Mouse (Mus musculus): ENCODE measurements at regions not wholly inside any gene's neighbourhood (a gene's known extent, or its start where the extent isn't known, plus 50 kb on each side); places are given as distances from the start of the nearest gene placed in this dataset.

- Histone ChIP-seq H3K36me3 (replicated peaks; ENCODE audit: low read length) (no peaks in the 10 kb centered on the region), H3K9me3 (peaks cover 17% of the 10 kb centered on the region), H3K4me1 (no peaks in the 10 kb centered on the region), H3K4me3 (replicated peaks) (no peak overlapping the region), H3K27me3 (replicated peaks) (no peaks in the 10 kb centered on the region)
- TF ChIP-seq FLI1 (IDR thresholded peaks at IDR 0.05; ENCODE audit: low read length) (no peak), GATA1 (IDR thresholded peaks at IDR 0.05; ENCODE audit: borderline replicate concordance, low read length) (no peak)
These were observed 157.8 kb upstream of the Tyw5 start for GRCm38 (mm10) chr1:57564676-57565075.

- Histone ChIP-seq H3K27me3 (replicated peaks) (no peaks in the 10 kb centered on the region), H3K36me3 (replicated peaks; ENCODE audit: low read length) (no peaks in the 10 kb centered on the region), H3K4me1 (no peaks in the 10 kb centered on the region), H3K9me3 (peaks cover 31% of the 10 kb centered on the region), H3K4me3 (replicated peaks) (no peak overlapping the region)
- no peak for TF ChIP-seq FLI1 (IDR thresholded peaks at IDR 0.05; ENCODE audit: low read length)
These were observed 165.2 kb upstream of the Tyw5 start for GRCm38 (mm10) chr1:57572097-57572496.

GRCm38 (mm10) chr1:57573829-57574228 is 166.9 kb upstream of the Tyw5 start:
- TF ChIP-seq FLI1 (IDR thresholded peaks at IDR 0.05; ENCODE audit: low read length) (no peak), GATA1 (IDR thresholded peaks at IDR 0.05; ENCODE audit: borderline replicate concordance, low read length) (no peak)

GRCm38 (mm10) chr1:57574530-57574929 is 167.6 kb upstream of the Tyw5 start:
- Histone ChIP-seq H3K9me3 (peaks cover 20% of the 10 kb centered on the region), H3K36me3 (replicated peaks; ENCODE audit: low read length) (no peaks in the 10 kb centered on the region)

More at GRCm38 (mm10) chr1:57573829-57574228, 166.9 kb upstream of the Tyw5 start:
- Histone ChIP-seq H3K4me1 (no peaks in the 10 kb centered on the region), H3K27me3 (replicated peaks) (no peaks in the 10 kb centered on the region), H3K9me3 (peaks cover 27% of the 10 kb centered on the region), H3K4me3 (replicated peaks) (no peak overlapping the region), H3K36me3 (replicated peaks; ENCODE audit: low read length) (no peaks in the 10 kb centered on the region)

GRCm38 (mm10) chr1:57576066-57576753 is 169.3 kb upstream of the Tyw5 start:
- no peaks in the 10 kb centered on the region for H3K4me1 ChIP-seq
- H3K4me3 ChIP-seq (replicated peaks), result no peak overlapping the region
- peaks cover 20% of the 10 kb centered on the region for H3K9me3 ChIP-seq
- TF ChIP-seq FLI1 (IDR thresholded peaks at IDR 0.05; ENCODE audit: low read length), result no peak
- no peak for TF ChIP-seq GATA1 (IDR thresholded peaks at IDR 0.05; ENCODE audit: borderline replicate concordance, low read length)
- H3K36me3 ChIP-seq (replicated peaks; ENCODE audit: low read length), result no peaks in the 10 kb centered on the region
- no peaks in the 10 kb centered on the region for H3K27me3 ChIP-seq (replicated peaks)

More at GRCm38 (mm10) chr1:57574530-57574929, 167.6 kb upstream of the Tyw5 start:
- no peak overlapping the region for H3K4me3 ChIP-seq (replicated peaks)
- no peak for TF ChIP-seq GATA1 (IDR thresholded peaks at IDR 0.05; ENCODE audit: borderline replicate concordance, low read length)
- no peak for TF ChIP-seq FLI1 (IDR thresholded peaks at IDR 0.05; ENCODE audit: low read length)
- H3K4me1 ChIP-seq, result no peaks in the 10 kb centered on the region
- H3K27me3 ChIP-seq (replicated peaks), result no peaks in the 10 kb centered on the region

- Histone ChIP-seq H3K27me3 (replicated peaks) (no peaks in the 10 kb centered on the region), H3K9me3 (peaks cover 21% of the 10 kb centered on the region)
These were observed 172.2 kb upstream of the Tyw5 start for GRCm38 (mm10) chr1:57579086-57579485.

GRCm38 (mm10) chr1:57593707-57594589 is 180.0 kb upstream of the Spats2l start:
- Histone ChIP-seq H3K36me3 (replicated peaks; ENCODE audit: low read length) (no peaks in the 10 kb centered on the region), H3K9me3 (peaks cover 2% of the 10 kb centered on the region), H3K4me3 (replicated peaks) (no peak overlapping the region), H3K4me1 (no peaks in the 10 kb centered on the region), H3K27me3 (replicated peaks) (no peaks in the 10 kb centered on the region)
- no peak for TF ChIP-seq GATA1 (IDR thresholded peaks at IDR 0.05; ENCODE audit: borderline replicate concordance, low read length)
- TF ChIP-seq FLI1 (IDR thresholded peaks at IDR 0.05; ENCODE audit: low read length), result no peak

More at GRCm38 (mm10) chr1:57579086-57579485, 172.2 kb upstream of the Tyw5 start:
- Histone ChIP-seq H3K4me3 (replicated peaks) (no peak overlapping the region), H3K36me3 (replicated peaks; ENCODE audit: low read length) (no peaks in the 10 kb centered on the region), H3K4me1 (no peaks in the 10 kb centered on the region)
- TF ChIP-seq FLI1 (IDR thresholded peaks at IDR 0.05; ENCODE audit: low read length) (no peak), GATA1 (IDR thresholded peaks at IDR 0.05; ENCODE audit: borderline replicate concordance, low read length) (no peak)

GRCm38 (mm10) chr1:57594815-57595214 is 179.1 kb upstream of the Spats2l start:
- TF ChIP-seq GATA1 (IDR thresholded peaks at IDR 0.05; ENCODE audit: borderline replicate concordance, low read length) (no peak), FLI1 (IDR thresholded peaks at IDR 0.05; ENCODE audit: low read length) (no peak)
- Histone ChIP-seq H3K36me3 (replicated peaks; ENCODE audit: low read length) (no peaks in the 10 kb centered on the region), H3K4me3 (replicated peaks) (no peak overlapping the region), H3K27me3 (replicated peaks) (no peaks in the 10 kb centered on the region), H3K9me3 (no peaks in the 10 kb centered on the region; the same call in 1 of the 2 replicates), H3K4me1 (no peaks in the 10 kb centered on the region)

GRCm38 (mm10) chr1:57600951-57601350 is 173.0 kb upstream of the Spats2l start:
- Histone ChIP-seq H3K27me3 (replicated peaks) (no peaks in the 10 kb centered on the region), H3K4me1 (no peaks in the 10 kb centered on the region), H3K36me3 (replicated peaks; ENCODE audit: low read length) (no peaks in the 10 kb centered on the region), H3K9me3 (no peaks in the 10 kb centered on the region), H3K4me3 (replicated peaks) (no peak overlapping the region)
- TF ChIP-seq FLI1 (IDR thresholded peaks at IDR 0.05; ENCODE audit: low read length) (no peak), GATA1 (IDR thresholded peaks at IDR 0.05; ENCODE audit: borderline replicate concordance, low read length) (no peak)

- no peaks in the 10 kb centered on the region for H3K36me3 ChIP-seq (replicated peaks; ENCODE audit: low read length)
- no peaks in the 10 kb centered on the region for H3K4me1 ChIP-seq
- TF ChIP-seq GATA1 (IDR thresholded peaks at IDR 0.05; ENCODE audit: borderline replicate concordance, low read length), result no peak
- TF ChIP-seq FLI1 (IDR thresholded peaks at IDR 0.05; ENCODE audit: low read length), result no peak
- H3K9me3 ChIP-seq, result peaks cover 3% of the 10 kb centered on the region; the same call in 1 of the 2 replicates
- no peaks in the 10 kb centered on the region for H3K27me3 ChIP-seq (replicated peaks)
- no peak overlapping the region for H3K4me3 ChIP-seq (replicated peaks)
These were observed 168.4 kb upstream of the Spats2l start for GRCm38 (mm10) chr1:57605525-57605924.

All from megakaryocyte, embryonic 14.5 days (primary cell).